Mouse (Mus musculus) heart, adult 2 months (tissue): ENCODE data around the gene Map4k4.

Experiments
- CTCF ChIP-seq: fragments of 200-600 bp; IDR thresholded peaks from 2 replicates; pipeline ENCODE4 v1.8.1; 2022; ENCODE audit warnings: antibody characterized with exemption, mild to moderate bottlenecking, moderate library complexity
- EP300 ChIP-seq: fragments of 200-500 bp; IDR thresholded peaks from 2 replicates; pipeline ENCODE4 v1.6.1; 2011; ENCODE audit warnings: low read depth, low read length, control low read depth; ENCODE audit not compliant: insufficient read depth

DNA sequence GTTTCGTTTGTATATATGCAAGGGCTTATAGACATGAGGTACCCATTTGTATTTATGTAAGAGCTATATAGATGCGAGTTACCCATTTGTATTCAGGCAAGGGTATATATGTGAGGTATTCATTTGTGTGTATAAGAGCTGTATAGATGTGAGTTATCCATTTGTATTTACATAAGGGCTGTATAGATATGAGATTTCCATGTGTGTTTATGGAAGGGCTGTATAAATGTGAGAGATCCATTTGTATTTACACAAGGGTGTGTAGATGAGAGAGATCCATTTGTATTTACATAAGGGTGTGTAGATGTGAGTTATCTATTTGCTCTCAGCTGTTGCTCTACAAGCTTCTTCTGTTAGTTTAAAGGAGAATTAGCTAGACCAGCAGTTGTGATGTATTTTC, 63.7 kb downstream of the Map4k4 start:
- no peak for TF ChIP-seq CTCF
- no peak for TF ChIP-seq EP300
